Mouse (Mus musculus) 3134 (cell line): ENCODE measurements at regions not wholly inside any gene's neighbourhood (a gene's known extent, or its start where the extent isn't known, plus 50 kb on each side); places are given as distances from the start of the nearest gene placed in this dataset.
A peak's percentile ranks its signal among the peaks of the same experiment; 100 is the strongest.

Experiments
- DNase-seq: peaks from one replicate; pipeline ENCODE4 v3.0.0-alpha.2; 2011; ENCODE audit warnings: low spot score; ENCODE audit not compliant: insufficient read length; ENCODE audit errors: extremely low read depth

GRCm38 (mm10) chr1:35331602-35332339, 482.0 kb downstream of the Plekhb2 start:
- DNase-seq: no peak

- DNase-seq: no peak
These were observed 482.5 kb downstream of the Plekhb2 start for GRCm38 (mm10) chr1:35332340-35332684.

GRCm38 (mm10) chr1:35337647-35338046, 487.9 kb downstream of the Plekhb2 start:
- DNase-seq: no peak

GRCm38 (mm10) chr1:35338184-35338583, 488.4 kb downstream of the Plekhb2 start:
- DNase-seq: no peak

GRCm38 (mm10) chr1:35344539-35344938, 494.8 kb downstream of the Plekhb2 start:
- no peak for DNase-seq

GRCm38 (mm10) chr1:35348294-35348693, 498.5 kb downstream of the Plekhb2 start:
- DNase-seq: no peak

- DNase-seq: no peak
These were observed 509.2 kb downstream of the Plekhb2 start for GRCm38 (mm10) chr1:35358981-35359380.

GRCm38 (mm10) chr1:35361465-35361864, 511.7 kb downstream of the Plekhb2 start:
- DNase-seq: no peak

- no peak for DNase-seq
These were observed 513.1 kb downstream of the Plekhb2 start for GRCm38 (mm10) chr1:35362836-35363235.

GRCm38 (mm10) chr1:35366559-35366958, 516.8 kb downstream of the Plekhb2 start:
- no peak for DNase-seq

GRCm38 (mm10) chr1:35372751-35373150, 523.0 kb downstream of the Plekhb2 start:
- DNase-seq: no peak

GRCm38 (mm10) chr1:35380633-35381385, 531.0 kb downstream of the Plekhb2 start:
- no peak for DNase-seq

- peak; percentile 5 for DNase-seq
These were observed 535.7 kb downstream of the Plekhb2 start for GRCm38 (mm10) chr1:35385430-35385829.

- DNase-seq: no peak
These were observed 538.4 kb downstream of the Plekhb2 start for GRCm38 (mm10) chr1:35388181-35388580.

GRCm38 (mm10) chr1:35390371-35390770, 540.6 kb downstream of the Plekhb2 start:
- no peak for DNase-seq

GRCm38 (mm10) chr1:35390858-35391586, 541.2 kb downstream of the Plekhb2 start:
- no peak for DNase-seq

- no peak for DNase-seq
These were observed 543.9 kb downstream of the Plekhb2 start for GRCm38 (mm10) chr1:35393550-35394118.

- DNase-seq: no peak
These were observed 551.0 kb downstream of the Plekhb2 start for GRCm38 (mm10) chr1:35400674-35401359.

- no peak for DNase-seq
These were observed 553.2 kb downstream of the Plekhb2 start for GRCm38 (mm10) chr1:35402995-35403394.

- DNase-seq: no peak
These were observed 555.6 kb downstream of the Plekhb2 start for GRCm38 (mm10) chr1:35405418-35405817.

GRCm38 (mm10) chr1:35415646-35416045, 565.9 kb downstream of the Plekhb2 start:
- DNase-seq: no peak
